Mouse (Mus musculus): ENCODE measurements at regions not wholly inside any gene's neighbourhood (a gene's known extent, or its start where the extent isn't known, plus 50 kb on each side); places are given as distances from the start of the nearest gene placed in this dataset.

DNA sequence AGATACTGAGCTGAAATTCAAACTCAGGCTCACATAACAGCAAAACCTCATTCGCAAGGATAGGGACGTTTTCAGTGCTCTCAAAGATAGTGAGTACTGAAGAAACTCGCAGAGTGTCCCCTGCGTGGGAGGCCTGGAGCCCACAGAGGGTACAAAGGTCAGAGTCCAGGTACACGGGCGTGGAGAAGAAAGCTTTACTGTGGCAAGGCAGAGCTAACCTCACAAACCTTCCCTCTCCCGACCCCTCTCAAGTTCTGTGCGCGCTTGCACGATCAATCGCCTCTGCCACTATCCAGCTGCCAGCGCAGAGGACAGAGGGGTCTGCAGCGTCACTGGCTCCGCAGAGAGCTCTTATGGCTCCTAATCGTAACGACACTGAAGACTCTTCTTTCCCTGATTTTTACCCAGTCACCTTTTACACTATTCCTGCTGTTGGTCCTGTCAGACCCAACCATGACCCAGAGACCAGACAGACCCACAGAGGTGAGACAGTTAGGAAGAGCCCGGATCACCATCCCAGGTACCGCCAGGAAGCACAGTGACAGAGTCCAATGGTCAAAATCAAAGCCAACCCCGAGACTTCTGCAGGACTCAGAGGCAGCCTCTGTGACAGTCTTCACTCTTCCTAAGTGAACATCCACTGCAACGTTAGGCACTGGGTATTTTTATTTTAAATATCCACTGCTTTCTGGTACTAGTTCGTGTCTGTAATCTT lies 51.6 kb upstream of the Gadd45a start:
- no peak overlapping the region for H3K9ac ChIP-seq (ENCODE audit: low read length)
- no peak overlapping the region for H3K27ac ChIP-seq (replicated peaks; ENCODE audit: low read depth, low read length)
- no peaks in the 10 kb centered on the region for H3K4me1 ChIP-seq (ENCODE audit: control insufficient read depth, insufficient read depth, low read length)
- H3K27me3 ChIP-seq (ENCODE audit: control insufficient read depth, insufficient read depth, low read length) = no peaks in the 10 kb centered on the region
- H3K4me3 ChIP-seq (ENCODE audit: low read depth, low read length) = no peak overlapping the region
- WGBS = 70% methylated on average over 21 of the region's 21 CpGs
- no peak for ATAC-seq (ENCODE audit: insufficient number of reproducible peaks, low FRiP score, low TSS enrichment, low read depth)
- H3K9me3 ChIP-seq (ENCODE audit: control insufficient read depth, low read length) = no peaks in the 10 kb centered on the region
- no peak overlapping the region for H3K4me2 ChIP-seq (ENCODE audit: low read depth, severe bottlenecking)
- DNase-seq (ENCODE audit: low spot score) = no peak
- no peaks in the 10 kb centered on the region for H3K36me3 ChIP-seq (ENCODE audit: control insufficient read depth, insufficient read depth, low read length)

DNA sequence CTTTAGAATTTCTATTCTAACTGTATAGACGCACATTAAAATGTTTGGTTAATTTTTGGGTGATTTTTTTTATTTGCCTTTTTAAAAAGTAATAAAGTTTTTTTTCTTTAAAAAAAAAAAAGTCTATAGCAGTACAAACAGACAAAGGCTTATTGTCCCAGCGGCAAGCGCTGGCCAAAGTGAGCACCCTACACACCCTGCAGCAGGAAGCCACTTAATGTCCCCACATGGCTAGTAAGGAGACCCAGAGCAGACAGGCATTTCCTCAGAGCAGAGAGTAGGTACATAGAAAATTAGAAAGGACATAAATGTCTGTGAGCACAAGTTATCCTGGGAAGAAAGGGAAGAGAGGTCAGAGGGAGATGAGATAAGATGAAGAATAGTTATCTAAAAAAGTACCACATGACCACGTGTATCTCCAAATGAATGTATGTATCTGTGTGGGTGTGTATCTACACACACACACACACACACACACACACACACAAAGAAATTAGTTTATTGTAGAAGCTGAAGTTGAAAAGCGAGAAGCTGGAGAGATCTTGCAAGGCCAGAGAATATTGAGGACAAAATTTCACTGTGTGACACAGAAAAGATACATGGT lies 50.7 kb upstream of the Gadd45a start:
- Histone ChIP-seq H3K27ac (replicated peaks; ENCODE audit: low read depth, low read length) (no peak overlapping the region), H3K9ac (ENCODE audit: low read length) (no peak overlapping the region), H3K4me1 (ENCODE audit: control insufficient read depth, insufficient read depth, low read length) (no peaks in the 10 kb centered on the region), H3K4me3 (ENCODE audit: low read depth, low read length) (no peak overlapping the region), H3K27me3 (ENCODE audit: control insufficient read depth, insufficient read depth, low read length) (no peaks in the 10 kb centered on the region), H3K36me3 (ENCODE audit: control insufficient read depth, insufficient read depth, low read length) (no peaks in the 10 kb centered on the region), H3K9me3 (ENCODE audit: control insufficient read depth, low read length) (no peaks in the 10 kb centered on the region), H3K4me2 (ENCODE audit: low read depth, severe bottlenecking) (no peak overlapping the region)
- no peak for DNase-seq (ENCODE audit: low spot score)
- 84% methylated on average over 5 of the region's 5 CpGs for WGBS
- ATAC-seq (ENCODE audit: insufficient number of reproducible peaks, low FRiP score, low TSS enrichment, low read depth) = no peak

DNA sequence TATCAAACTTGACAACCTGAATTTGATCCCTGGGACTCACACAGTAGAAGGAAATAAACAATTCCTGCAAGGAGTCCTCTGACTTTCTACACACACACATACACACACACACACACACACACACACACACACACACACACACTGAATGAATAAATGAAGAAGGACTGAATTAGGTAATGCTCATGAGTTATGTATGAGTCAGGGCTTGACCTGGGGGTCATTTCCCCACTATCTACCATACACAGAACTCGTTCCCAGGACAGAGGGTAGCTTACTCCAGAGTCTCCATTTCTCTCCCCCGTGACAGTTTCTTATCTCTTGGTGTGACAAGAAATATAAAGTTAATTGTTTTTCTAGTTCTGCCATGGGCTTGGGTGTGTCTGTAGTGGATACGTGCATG lies 50.1 kb upstream of the Gadd45a start:
- H3K27me3 ChIP-seq (ENCODE audit: control insufficient read depth, insufficient read depth, low read length) = no peaks in the 10 kb centered on the region
- WGBS = 65% methylated on average over 3 of the region's 3 CpGs
- ATAC-seq (ENCODE audit: insufficient number of reproducible peaks, low FRiP score, low TSS enrichment, low read depth) = no peak

More for the DNA sequence above, 50.1 kb upstream of the Gadd45a start:
- no peak overlapping the region for H3K4me2 ChIP-seq (ENCODE audit: low read depth, severe bottlenecking)
- no peak for DNase-seq (ENCODE audit: low spot score)
- no peaks in the 10 kb centered on the region for H3K36me3 ChIP-seq (ENCODE audit: control insufficient read depth, insufficient read depth, low read length)
- no peaks in the 10 kb centered on the region for H3K9me3 ChIP-seq (ENCODE audit: control insufficient read depth, low read length)
- no peaks in the 10 kb centered on the region for H3K4me1 ChIP-seq (ENCODE audit: control insufficient read depth, insufficient read depth, low read length)
- no peak overlapping the region for H3K27ac ChIP-seq (replicated peaks; ENCODE audit: low read depth, low read length)
- H3K9ac ChIP-seq (ENCODE audit: low read length) = no peak overlapping the region
- no peak overlapping the region for H3K4me3 ChIP-seq (ENCODE audit: low read depth, low read length)

All from limb, embryonic 11.5 days (tissue).